Mouse (Mus musculus) cerebellum, adult 8-10 months (tissue): ENCODE results near the gene Vmn1r33.
"Not testable (repeated sequence)": the region's sequence is repeated elsewhere in the genome, so short reads cannot be mapped to it uniquely, and the experiment has no call there.

ENCODE experiments used
- DNase-seq: peaks from one replicate; pipeline ENCODE4 v3.0.0; 2022

The Vmn1r33 gene

GRCm38 (mm10) chr6:66618182-66618581 is at the start of gene Vmn1r33:
Gene Vmn1r33 (minus strand): TSS chr6:66618282.
- DNase-seq, result not testable (repeated sequence)

- DNase-seq, result no peak
Observed at GRCm38 (mm10) chr6:66643779-66644178, 25.7 kb upstream of the Vmn1r33 start, which contains the start of gene Vmn1r34. Gene Vmn1r34 (minus strand): TSS chr6:66643879.

GRCm38 (mm10) chr6:66595804-66596203 is 22.3 kb downstream of the Vmn1r33 start:
- DNase-seq, result no peak
